In the genomic region with DNA sequence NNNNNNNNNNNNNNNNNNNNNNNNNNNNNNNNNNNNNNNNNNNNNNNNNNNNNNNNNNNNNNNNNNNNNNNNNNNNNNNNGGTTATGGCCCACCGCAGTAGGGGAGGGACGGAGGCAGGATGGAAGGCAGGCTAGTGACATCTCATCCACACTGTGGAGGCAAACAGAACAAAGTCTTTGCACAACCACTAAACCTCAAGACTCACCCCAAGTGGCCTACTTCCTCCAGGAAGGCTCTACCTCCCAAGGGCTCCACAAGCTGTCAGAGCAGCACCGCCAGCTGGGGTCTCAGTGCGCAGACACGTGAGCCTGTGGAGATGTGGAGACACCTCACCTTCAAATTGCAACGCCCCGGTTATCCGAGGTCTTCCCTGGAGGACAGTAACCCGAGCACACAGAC, we compare ENCODE assay signal across 21 mouse cellular contexts.
"Had no signal": no experiment of that assay in that cellular context is flagged by ENCODE, and none has a peak within 500 bp of the region (broad histone marks: within the 10 kb centered on the region; RNA-seq: fewer than 3 reads in every experiment).

No protein-coding gene starts in this region.

- H3K4me3 ChIP-seq: layer of hippocampus, adult 2 months; left cerebral cortex, adult 2 months; liver, embryonic 12.5 days; liver, embryonic 15.5 days; neural tube, embryonic 12.5 days; neural tube, embryonic 15.5 days had no signal

- H3K27me3 ChIP-seq: neural tube, embryonic 12.5 days; neural tube, embryonic 15.5 days had no signal

- H3K27ac ChIP-seq: kidney, postnatal 0 days; layer of hippocampus, adult 2 months; left cerebral cortex, adult 2 months; liver, embryonic 12.5 days; liver, embryonic 15.5 days; macrophage; neural tube, embryonic 12.5 days; neural tube, embryonic 15.5 days; stomach, postnatal 0 days had no signal

- H3K9me3 ChIP-seq: liver, embryonic 12.5 days; liver, embryonic 15.5 days; neural tube, embryonic 12.5 days; neural tube, embryonic 15.5 days had no signal

- H3K4me2 ChIP-seq: liver, embryonic 12.5 days; liver, embryonic 15.5 days; lung, embryonic 14.5 days; neural tube, embryonic 12.5 days; neural tube, embryonic 15.5 days had no signal

- ATAC-seq: intestine, embryonic 16.5 days; liver, embryonic 12.5 days; lung, postnatal 0 days had no signal

- H3K9ac ChIP-seq: liver, embryonic 12.5 days; liver, embryonic 15.5 days; lung, embryonic 14.5 days; neural tube, embryonic 12.5 days; neural tube, embryonic 15.5 days had no signal

- H3K36me3 ChIP-seq: liver, embryonic 12.5 days; liver, embryonic 15.5 days; neural tube, embryonic 12.5 days; neural tube, embryonic 15.5 days had no signal

- DNase-seq: kidney, adult 2 months; kidney, postnatal 25 days; layer of hippocampus, postnatal 36 days; lung, embryonic 14.5 days; right cerebral cortex, adult 18-20 months; right cerebral cortex, postnatal 14 days; right cerebral cortex, postnatal 4 days; thymus, adult 2 months; thymus, postnatal 14 days; thymus, postnatal 4 days had no signal

- H3K4me1 ChIP-seq: liver, embryonic 15.5 days had no signal
